Mouse (Mus musculus) ES-Bruce4 (cell line): ENCODE data around the gene Uba2.

Experiments used
- CTCF ChIP-seq: IDR thresholded peaks from one replicate; pipeline ENCODE4 v1.8.1; 2011; ENCODE audit warnings: low read depth, low read length
- POLR2A ChIP-seq: IDR thresholded peaks from one replicate; pipeline ENCODE4 v1.8.1; 2011; ENCODE audit warnings: low read length; ENCODE audit not compliant: insufficient read depth

GRCm38 (mm10) chr7:34172251-34172650 is 2.9 kb upstream of the Uba2 start:
- TF ChIP-seq CTCF (no peak), POLR2A (no peak)
